Mouse (Mus musculus) myocyte (in vitro differentiated cells): ENCODE results near the gene Zfp367. TPM values are rescaled to one million over a fixed set of nuclear protein-coding genes. Genes with fewer than 3 reads are reported as not detected.

ENCODE experiments used
- H3K27me3 ChIP-seq: one replicate; pipeline ENCODE4 v1.6.1; 2011; ENCODE audit not compliant: control insufficient read depth, insufficient read depth, insufficient read length
- H3K36me3 ChIP-seq: one replicate; pipeline ENCODE4 v1.6.1; 2011; ENCODE audit not compliant: control insufficient read depth, insufficient read depth
- H3K4me2 ChIP-seq: one replicate; pipeline ENCODE4 v1.6.1; 2011; ENCODE audit warnings: low read depth, control low read depth
- H3K4me3 ChIP-seq: one replicate; pipeline ENCODE4 v1.5.1; 2011; ENCODE audit warnings: mild to moderate bottlenecking, control low read depth, moderate library complexity
- H3K79me2 ChIP-seq: one replicate; pipeline ENCODE4 v1.6.1; 2011; ENCODE audit not compliant: control insufficient read depth, insufficient read depth
- H3ac ChIP-seq: one replicate; pipeline ENCODE4 v1.6.1; 2011; ENCODE audit not compliant: control insufficient read depth, insufficient read length
- CEBPB ChIP-seq: IDR thresholded peaks from 2 replicates; pipeline ENCODE4 v1.6.1; 2011; ENCODE audit warnings: mild to moderate bottlenecking, moderate library complexity; ENCODE audit not compliant: poor library complexity, insufficient read depth, severe bottlenecking
- E2F4 ChIP-seq: IDR thresholded peaks from one replicate; pipeline ENCODE4 v1.6.1; 2011; ENCODE audit warnings: mild to moderate bottlenecking, control low read depth, moderate library complexity; ENCODE audit not compliant: insufficient read depth
- MAX ChIP-seq: IDR thresholded peaks from one replicate; pipeline ENCODE4 v1.6.1; 2011; ENCODE audit warnings: low read depth, mild to moderate bottlenecking, control low read depth
- MYOD1 ChIP-seq, 3 experiments: IDR thresholded peaks; one replicate each; pipeline ENCODE4 v1.6.1; 2011; ENCODE audit warnings: control low read depth in 2 of 3, low read depth in 2 of 3, mild to moderate bottlenecking in 2 of 3, moderate library complexity in 1 of 3; ENCODE audit not compliant: insufficient read length in 2 of 3, control insufficient read depth in 1 of 3
- MYOG ChIP-seq, 3 experiments: IDR thresholded peaks; one replicate each; pipeline ENCODE4 v1.6.1; 2011; ENCODE audit warnings: control low read depth in 2 of 3, low read depth in 2 of 3, mild to moderate bottlenecking in 2 of 3; ENCODE audit not compliant: insufficient read length in 2 of 3, control insufficient read depth in 1 of 3, insufficient read depth in 1 of 3
- POLR2A ChIP-seq: IDR thresholded peaks from one replicate; pipeline ENCODE4 v1.6.1; 2011; ENCODE audit warnings: low read depth, mild to moderate bottlenecking, control low read depth, moderate library complexity; ENCODE audit not compliant: insufficient read length
- POLR2AphosphoS2 ChIP-seq: IDR thresholded peaks from one replicate; pipeline ENCODE4 v1.6.1; 2011; ENCODE audit warnings: low read depth, control low read depth; ENCODE audit not compliant: insufficient read length
- REST ChIP-seq: IDR thresholded peaks from one replicate; pipeline ENCODE4 v1.6.1; 2011; ENCODE audit warnings: mild to moderate bottlenecking, control low read depth, moderate library complexity; ENCODE audit not compliant: insufficient read depth, insufficient read length
- SRF ChIP-seq: IDR thresholded peaks from one replicate; pipeline ENCODE4 v1.6.1; 2011; ENCODE audit warnings: low read depth; ENCODE audit not compliant: control insufficient read depth, insufficient read length
- TCF12 ChIP-seq: IDR thresholded peaks from one replicate; pipeline ENCODE4 v1.6.1; 2011; ENCODE audit warnings: mild to moderate bottlenecking, control low read depth; ENCODE audit not compliant: poor library complexity, insufficient read depth, severe bottlenecking
- TCF3 ChIP-seq: IDR thresholded peaks from one replicate; pipeline ENCODE4 v1.6.1; 2011; ENCODE audit warnings: low read depth, control low read depth; ENCODE audit not compliant: insufficient read length
- USF1 ChIP-seq: IDR thresholded peaks from one replicate; pipeline ENCODE4 v1.6.1; 2011; ENCODE audit warnings: low read depth, mild to moderate bottlenecking, control low read depth, moderate library complexity
- polyA plus RNA-seq: library from polyadenylated mRNA; unstranded; fragments of >200 nt; fragmentation: generic; extraction: Trizol; gene quantifications from one replicate; pipeline ENCODE4 v1.2.1, GENCODE M21; 2012; ENCODE audit warnings: missing spikeins

Zfp367 gene
- polyA plus RNA-seq, 1 experiment: 3.0 TPM

GRCm38 (mm10) chr13:64182091-64182490 lies 29.1 kb upstream of the Zfp367 start:
- H3K4me3 ChIP-seq: no peak overlapping the region
- no peak overlapping the region for H3K4me2 ChIP-seq
- H3K27me3 ChIP-seq: no peaks in the 10 kb centered on the region
- no peak overlapping the region for H3ac ChIP-seq
- no peak for TF ChIP-seq MAX
- TF ChIP-seq TCF12: no peak
- no peak for TF ChIP-seq TCF3
- TF ChIP-seq REST: no peak
- TF ChIP-seq MYOG (IDR thresholded peaks at IDR 0.05; ENCODE audit: control insufficient read depth in 1 of 3, insufficient read depth in 1 of 3, insufficient read length in 2 of 3, low read depth in 2 of 3): no peak
- TF ChIP-seq POLR2AphosphoS2: no peak
- TF ChIP-seq SRF: no peak
- no peak for TF ChIP-seq POLR2A
- no peak for TF ChIP-seq CEBPB
- H3K79me2 ChIP-seq: no peaks in the 10 kb centered on the region
- peaks cover 4% of the 10 kb centered on the region for H3K36me3 ChIP-seq

GRCm38 (mm10) chr13:64180888-64181287 lies 27.9 kb upstream of the Zfp367 start:
- H3K4me3 ChIP-seq: no peak overlapping the region
- no peaks in the 10 kb centered on the region for H3K36me3 ChIP-seq
- no peaks in the 10 kb centered on the region for H3K27me3 ChIP-seq
- H3K4me2 ChIP-seq: no peak overlapping the region
- H3ac ChIP-seq: no peak overlapping the region
- no peaks in the 10 kb centered on the region for H3K79me2 ChIP-seq
- TF ChIP-seq MYOG (IDR thresholded peaks at IDR 0.05; ENCODE audit: control insufficient read depth in 1 of 3, insufficient read depth in 1 of 3, insufficient read length in 2 of 3, low read depth in 2 of 3) (no peak), E2F4 (no peak), REST (no peak), MYOD1 (IDR thresholded peaks at IDR 0.05; ENCODE audit: control insufficient read depth in 1 of 3, insufficient read length in 2 of 3, low read depth in 2 of 3) (no peak), POLR2A (no peak), POLR2AphosphoS2 (no peak), SRF (no peak), USF1 (no peak), TCF12 (no peak), CEBPB (no peak), MAX (no peak), TCF3 (no peak)

DNA sequence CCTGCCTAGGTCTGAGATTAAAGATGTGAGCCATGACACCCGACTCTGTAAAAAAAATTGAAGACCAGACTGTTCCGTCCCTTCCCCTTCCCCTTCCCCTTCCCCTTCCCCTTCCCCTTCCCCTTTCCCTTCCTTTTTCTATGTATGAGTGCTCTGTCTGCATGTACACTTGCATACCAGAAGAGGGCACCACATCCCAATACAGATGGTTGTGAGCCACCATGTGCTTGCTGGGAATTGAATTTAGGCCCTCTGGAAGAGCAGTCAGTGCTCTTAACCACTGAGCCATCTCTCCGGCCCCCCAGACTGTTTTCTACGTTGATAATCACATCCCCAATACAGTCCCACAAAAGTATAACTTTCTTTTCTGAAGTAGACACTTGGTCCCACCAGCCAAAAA lies 27.3 kb upstream of the Zfp367 start:
- Histone ChIP-seq H3K79me2 (no peaks in the 10 kb centered on the region), H3K36me3 (no peaks in the 10 kb centered on the region), H3K4me3 (no peak overlapping the region), H3ac (no peak overlapping the region), H3K4me2 (no peak overlapping the region), H3K27me3 (no peaks in the 10 kb centered on the region)
- TF ChIP-seq SRF (no peak), MYOG (IDR thresholded peaks at IDR 0.05; ENCODE audit: control insufficient read depth in 1 of 3, insufficient read depth in 1 of 3, insufficient read length in 2 of 3, low read depth in 2 of 3) (no peak), E2F4 (no peak), TCF3 (no peak), USF1 (no peak), TCF12 (no peak), POLR2AphosphoS2 (no peak), CEBPB (no peak), MAX (no peak), REST (no peak), POLR2A (no peak), MYOD1 (IDR thresholded peaks at IDR 0.05; ENCODE audit: control insufficient read depth in 1 of 3, insufficient read length in 2 of 3, low read depth in 2 of 3) (no peak)

GRCm38 (mm10) chr13:64178746-64179652 lies 26.0 kb upstream of the Zfp367 start:
- H3K27me3 ChIP-seq: no peaks in the 10 kb centered on the region
- no peak overlapping the region for H3K4me3 ChIP-seq
- no peak overlapping the region for H3K4me2 ChIP-seq
- no peak overlapping the region for H3ac ChIP-seq
- H3K79me2 ChIP-seq: no peaks in the 10 kb centered on the region
- TF ChIP-seq CEBPB (no peak), TCF12 (no peak), SRF (no peak), REST (no peak), MYOG (IDR thresholded peaks at IDR 0.05; ENCODE audit: control insufficient read depth in 1 of 3, insufficient read depth in 1 of 3, insufficient read length in 2 of 3, low read depth in 2 of 3) (no peak), MYOD1 (IDR thresholded peaks at IDR 0.05; ENCODE audit: control insufficient read depth in 1 of 3, insufficient read length in 2 of 3, low read depth in 2 of 3) (no peak), POLR2AphosphoS2 (no peak), POLR2A (no peak), TCF3 (no peak), MAX (no peak), USF1 (no peak), E2F4 (no peak)
- peaks cover 6% of the 10 kb centered on the region for H3K36me3 ChIP-seq
